Mouse (Mus musculus) kidney, adult 8-10 months (tissue): ENCODE results near the gene Gpr155.

Experiments
- DNase-seq, 2 experiments: peaks; one replicate each; pipeline ENCODE4 v3.0.0; 2022

The Gpr155 gene

GRCm38 (mm10) chr2:73386356-73387046, at the start of gene Gpr155:
TSS of gene Gpr155 (minus strand) at chr2:73386572.
- peak; percentile 100 for DNase-seq

GRCm38 (mm10) chr2:73435847-73436246, 49.5 kb upstream of the Gpr155 start:
- DNase-seq = no peak

- DNase-seq = no peak
Observed at GRCm38 (mm10) chr2:73431959-73432396, 45.6 kb upstream of the Gpr155 start.

- DNase-seq = no peak
Observed at GRCm38 (mm10) chr2:73428803-73429468, 42.6 kb upstream of the Gpr155 start.

GRCm38 (mm10) chr2:73427293-73427692, 40.9 kb upstream of the Gpr155 start:
- peak; percentile 18 to 49 for DNase-seq

GRCm38 (mm10) chr2:73425822-73426221, 39.5 kb upstream of the Gpr155 start:
- no peak for DNase-seq

GRCm38 (mm10) chr2:73419730-73420129, 33.4 kb upstream of the Gpr155 start:
- DNase-seq = no peak

GRCm38 (mm10) chr2:73419285-73419684, 32.9 kb upstream of the Gpr155 start:
- DNase-seq = peak; percentile 9 to 36

- no peak for DNase-seq
Observed at GRCm38 (mm10) chr2:73415892-73416291, 29.5 kb upstream of the Gpr155 start.

- DNase-seq = no peak
Observed at GRCm38 (mm10) chr2:73410076-73410475, 23.7 kb upstream of the Gpr155 start.

- no peak for DNase-seq
Observed at GRCm38 (mm10) chr2:73407662-73408061, 21.3 kb upstream of the Gpr155 start.

GRCm38 (mm10) chr2:73406336-73406915, 20.1 kb upstream of the Gpr155 start:
- DNase-seq = no peak

GRCm38 (mm10) chr2:73404980-73405379, 18.6 kb upstream of the Gpr155 start:
- no peak for DNase-seq

- DNase-seq = no peak
Observed at GRCm38 (mm10) chr2:73404442-73404841, 18.1 kb upstream of the Gpr155 start.

GRCm38 (mm10) chr2:73403385-73404013, 17.1 kb upstream of the Gpr155 start:
- DNase-seq = no peak

- no peak for DNase-seq
Observed at GRCm38 (mm10) chr2:73401689-73402088, 15.3 kb upstream of the Gpr155 start.

GRCm38 (mm10) chr2:73397476-73397875, 11.1 kb upstream of the Gpr155 start:
- DNase-seq = no peak

- no peak for DNase-seq
Observed at GRCm38 (mm10) chr2:73396828-73397325, 10.5 kb upstream of the Gpr155 start.

GRCm38 (mm10) chr2:73395516-73395915, 9.1 kb upstream of the Gpr155 start:
- no peak for DNase-seq

GRCm38 (mm10) chr2:73394476-73394875, 8.1 kb upstream of the Gpr155 start:
- no peak for DNase-seq

GRCm38 (mm10) chr2:73392772-73393171, 6.4 kb upstream of the Gpr155 start:
- DNase-seq = no peak

- DNase-seq = no peak
Observed at GRCm38 (mm10) chr2:73389951-73390350, 3.6 kb upstream of the Gpr155 start.

- DNase-seq = no peak
Observed at GRCm38 (mm10) chr2:73387806-73388205, 1.4 kb upstream of the Gpr155 start.
